Mouse (Mus musculus) layer of hippocampus, adult 9-10 months (tissue): ENCODE measurements around the gene Pllp.

ENCODE experiments used
- DNase-seq: peaks from one replicate; pipeline ENCODE4 v3.0.0; 2022; ENCODE audit warnings: low spot score

The Pllp gene

GRCm38 (mm10) chr8:94702844-94703813 is 7.1 kb upstream of the Pllp start:
- DNase-seq, result peak; percentile 72

- no peak for DNase-seq
Observed at GRCm38 (mm10) chr8:94702156-94702555, 6.1 kb upstream of the Pllp start.

GRCm38 (mm10) chr8:94700421-94700935 is 4.4 kb upstream of the Pllp start:
- no peak for DNase-seq

GRCm38 (mm10) chr8:94699366-94699765 is 3.3 kb upstream of the Pllp start:
- no peak for DNase-seq

- DNase-seq, result no peak
Observed at GRCm38 (mm10) chr8:94697956-94698355, 1.9 kb upstream of the Pllp start.

GRCm38 (mm10) chr8:94696566-94696965 is 488 bp upstream of the Pllp start:
- no peak for DNase-seq

GRCm38 (mm10) chr8:94695341-94695993 is 611 bp downstream of the Pllp start:
- no peak for DNase-seq

- DNase-seq, result no peak
Observed at GRCm38 (mm10) chr8:94694701-94695100, 1.4 kb downstream of the Pllp start.

- DNase-seq, result no peak
Observed at GRCm38 (mm10) chr8:94685953-94686352, 10.1 kb downstream of the Pllp start.

- DNase-seq, result no peak
Observed at GRCm38 (mm10) chr8:94684287-94684686, 11.8 kb downstream of the Pllp start.

- no peak for DNase-seq
Observed at GRCm38 (mm10) chr8:94682732-94683524, 13.2 kb downstream of the Pllp start.

- no peak for DNase-seq
Observed at GRCm38 (mm10) chr8:94680414-94680813, 15.7 kb downstream of the Pllp start.

GRCm38 (mm10) chr8:94678582-94678981 is 17.5 kb downstream of the Pllp start:
- DNase-seq, result peak; percentile 48

- no peak for DNase-seq
Observed at GRCm38 (mm10) chr8:94675923-94676322, 20.2 kb downstream of the Pllp start.

GRCm38 (mm10) chr8:94674384-94674783 is 21.7 kb downstream of the Pllp start:
- no peak for DNase-seq

- peak; percentile 82 for DNase-seq
Observed at GRCm38 (mm10) chr8:94666456-94667308, 29.4 kb downstream of the Pllp start, which contains the start of gene Arl2bp. Gene Arl2bp (plus strand): TSS chr8:94666600.

GRCm38 (mm10) chr8:94664722-94665121 is 31.4 kb downstream of the Pllp start:
- no peak for DNase-seq

- DNase-seq, result no peak
Observed at GRCm38 (mm10) chr8:94660418-94660817, 35.7 kb downstream of the Pllp start.

GRCm38 (mm10) chr8:94658031-94658430 is 38.0 kb downstream of the Pllp start:
- DNase-seq, result no peak

GRCm38 (mm10) chr8:94654994-94655393 is 41.1 kb downstream of the Pllp start:
- DNase-seq, result no peak

- no peak for DNase-seq
Observed at GRCm38 (mm10) chr8:94652951-94653350, 43.1 kb downstream of the Pllp start.
